Mouse (Mus musculus): ENCODE measurements around the gene Plcb1.

Plcb1 gene

GRCm38 (mm10) chr2:134912616-134913015 is 126.7 kb downstream of the Plcb1 start:
- DNase-seq (ENCODE audit: low spot score in 2 of 2): no peak

GRCm38 (mm10) chr2:134913542-134913941 is 127.7 kb downstream of the Plcb1 start:
- DNase-seq (ENCODE audit: low spot score in 2 of 2): no peak

GRCm38 (mm10) chr2:134914091-134914550 is 128.3 kb downstream of the Plcb1 start:
- DNase-seq (ENCODE audit: low spot score in 2 of 2): no peak

DNA sequence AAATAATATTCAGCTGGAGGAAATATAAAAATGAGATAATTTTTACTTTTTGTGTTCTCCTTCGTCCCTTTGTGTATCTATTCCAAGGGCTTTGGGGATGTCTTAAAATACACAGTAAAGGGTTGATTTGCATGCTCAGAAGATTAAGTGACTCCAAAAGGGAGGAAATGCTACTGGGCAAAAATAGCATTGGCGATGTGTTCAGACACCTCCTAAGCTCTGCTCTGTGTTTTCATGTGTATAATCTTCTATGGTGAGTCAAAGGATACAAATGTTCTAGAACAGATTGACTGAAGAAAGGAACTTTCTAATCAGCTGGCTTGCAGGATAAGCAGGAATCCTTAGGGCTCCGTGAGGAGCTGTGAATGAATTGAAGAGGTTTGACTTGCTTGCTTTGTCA is 129.2 kb downstream of the Plcb1 start:
- no peak for DNase-seq (ENCODE audit: low spot score in 2 of 2)

GRCm38 (mm10) chr2:134920611-134921280 is 134.9 kb downstream of the Plcb1 start:
- no peak for DNase-seq (ENCODE audit: low spot score in 2 of 2)

- no peak for DNase-seq (ENCODE audit: low spot score in 2 of 2)
These were observed 136.9 kb downstream of the Plcb1 start for GRCm38 (mm10) chr2:134922636-134923375.

DNA sequence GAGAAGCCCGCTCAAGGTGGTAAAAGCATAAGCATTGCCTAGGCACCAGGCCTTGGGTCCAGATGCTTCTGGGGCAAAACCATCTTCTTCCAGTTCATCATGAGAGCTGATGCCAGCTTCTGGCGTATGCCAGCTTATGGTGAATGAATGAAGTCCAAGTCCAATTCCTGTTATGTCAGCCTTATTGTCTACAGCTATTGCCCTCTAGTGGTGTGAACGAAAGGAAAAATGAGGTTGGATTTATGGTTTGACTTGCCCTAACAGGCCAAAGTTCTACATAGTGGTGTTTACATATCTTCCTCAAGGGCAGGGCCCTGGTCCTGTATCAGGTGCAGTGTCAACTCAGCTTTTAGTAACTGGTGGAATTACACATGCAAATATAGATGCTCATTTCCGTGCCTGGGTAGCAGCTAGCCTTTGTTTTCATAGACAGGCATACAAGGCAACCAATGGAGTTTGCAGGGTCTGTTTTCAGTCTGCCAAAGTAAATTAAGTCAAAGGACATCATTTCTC is 138.3 kb downstream of the Plcb1 start:
- DNase-seq (ENCODE audit: low spot score in 2 of 2): no peak

DNA sequence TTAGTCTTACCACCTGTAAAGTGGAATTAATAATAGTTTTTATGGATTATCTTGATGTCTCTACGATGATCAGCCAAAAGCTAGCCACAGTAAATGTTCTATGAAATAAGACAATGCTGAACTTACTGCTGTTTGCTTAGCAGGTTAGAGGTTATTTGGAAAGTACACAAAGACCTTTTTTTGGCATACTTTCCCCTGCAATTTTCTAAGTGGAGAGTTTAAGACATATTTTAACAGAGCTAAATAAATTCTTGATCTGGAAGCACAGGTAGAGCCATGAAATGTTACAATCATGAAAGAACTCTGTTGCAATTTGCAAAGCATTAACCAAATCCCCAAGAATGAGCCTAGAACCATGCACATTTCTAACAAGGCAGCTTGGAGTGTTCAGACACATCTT is 140.4 kb downstream of the Plcb1 start:
- no peak for DNase-seq (ENCODE audit: low spot score in 2 of 2)

- no peak for DNase-seq (ENCODE audit: low spot score in 2 of 2)
These were observed 141.2 kb downstream of the Plcb1 start for GRCm38 (mm10) chr2:134927072-134927471.

DNA sequence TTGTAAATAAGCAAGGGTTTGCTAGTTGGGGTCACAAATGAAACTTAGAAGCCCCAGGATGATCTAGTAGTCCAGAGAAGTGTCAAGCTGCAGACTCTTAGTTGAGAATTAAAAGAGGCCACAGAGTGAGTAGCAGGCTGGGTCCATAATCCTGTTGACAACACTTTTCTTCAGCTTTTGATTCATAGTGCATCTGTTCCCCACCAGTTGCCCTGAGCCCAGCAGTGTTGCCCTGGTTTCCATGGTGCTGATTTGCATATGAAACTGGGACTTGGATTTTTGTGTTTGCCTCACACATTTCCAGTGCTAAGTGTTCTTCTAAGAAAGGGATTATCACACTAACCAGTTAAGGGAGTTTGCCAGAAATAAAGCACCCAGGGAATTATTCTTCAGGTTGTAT is 143.6 kb downstream of the Plcb1 start:
- peak; percentile 33 to 45 for DNase-seq (ENCODE audit: low spot score in 2 of 2)

- DNase-seq (ENCODE audit: low spot score in 2 of 2): no peak
These were observed 145.1 kb downstream of the Plcb1 start for GRCm38 (mm10) chr2:134930961-134931360.

DNA sequence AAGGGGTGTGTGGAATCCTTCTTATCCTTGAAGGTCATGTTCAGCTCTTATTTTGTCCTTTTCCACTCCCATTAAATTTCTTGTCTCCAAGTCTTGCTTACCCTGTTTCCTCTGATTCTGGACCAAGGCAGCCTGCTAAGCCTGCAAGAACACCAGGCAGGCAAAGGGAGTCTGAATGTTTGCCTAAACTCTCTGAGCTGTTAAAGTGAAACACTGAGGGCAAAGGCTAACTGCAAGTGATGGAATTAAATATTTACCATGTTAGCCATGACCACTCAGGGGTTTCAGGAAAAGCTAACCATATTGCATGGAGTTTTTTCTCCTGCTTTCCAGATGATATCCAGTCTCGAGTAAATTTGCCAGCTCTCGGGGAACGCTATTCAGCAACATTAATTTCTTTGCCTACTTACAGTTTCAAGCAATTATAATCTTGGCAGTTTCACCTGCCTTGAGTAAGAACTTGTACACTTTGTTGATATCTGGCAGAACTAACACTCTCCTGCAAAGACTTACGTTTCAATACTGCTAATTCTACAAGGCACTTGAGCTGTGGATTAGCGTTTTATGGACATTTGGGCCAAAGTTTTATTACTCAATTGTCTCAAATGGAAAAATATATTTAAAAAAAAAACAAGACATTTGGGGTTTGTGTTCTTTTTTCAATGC is 146.0 kb downstream of the Plcb1 start:
- DNase-seq (ENCODE audit: low spot score in 2 of 2): no peak

DNA sequence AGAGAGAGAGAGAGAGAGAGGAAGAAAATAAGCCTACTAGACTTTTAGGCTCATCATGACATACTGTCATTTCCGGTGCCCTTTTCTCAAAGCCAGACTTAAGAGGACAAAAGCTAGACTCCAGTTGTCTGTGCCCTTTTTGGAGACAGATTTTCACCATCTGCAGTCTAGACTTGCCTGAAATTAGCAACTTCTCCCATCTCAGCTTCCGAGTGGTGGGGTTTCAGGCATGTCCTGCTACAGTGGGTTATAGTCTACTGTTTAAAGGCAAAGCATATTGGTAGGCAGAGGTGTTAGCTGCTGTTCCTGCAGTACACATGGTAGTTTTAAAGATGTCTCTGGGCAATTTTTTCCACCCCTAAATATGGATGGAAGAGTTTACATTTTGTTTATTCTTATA is 149.6 kb downstream of the Plcb1 start:
- no peak for DNase-seq (ENCODE audit: low spot score in 2 of 2)

DNA sequence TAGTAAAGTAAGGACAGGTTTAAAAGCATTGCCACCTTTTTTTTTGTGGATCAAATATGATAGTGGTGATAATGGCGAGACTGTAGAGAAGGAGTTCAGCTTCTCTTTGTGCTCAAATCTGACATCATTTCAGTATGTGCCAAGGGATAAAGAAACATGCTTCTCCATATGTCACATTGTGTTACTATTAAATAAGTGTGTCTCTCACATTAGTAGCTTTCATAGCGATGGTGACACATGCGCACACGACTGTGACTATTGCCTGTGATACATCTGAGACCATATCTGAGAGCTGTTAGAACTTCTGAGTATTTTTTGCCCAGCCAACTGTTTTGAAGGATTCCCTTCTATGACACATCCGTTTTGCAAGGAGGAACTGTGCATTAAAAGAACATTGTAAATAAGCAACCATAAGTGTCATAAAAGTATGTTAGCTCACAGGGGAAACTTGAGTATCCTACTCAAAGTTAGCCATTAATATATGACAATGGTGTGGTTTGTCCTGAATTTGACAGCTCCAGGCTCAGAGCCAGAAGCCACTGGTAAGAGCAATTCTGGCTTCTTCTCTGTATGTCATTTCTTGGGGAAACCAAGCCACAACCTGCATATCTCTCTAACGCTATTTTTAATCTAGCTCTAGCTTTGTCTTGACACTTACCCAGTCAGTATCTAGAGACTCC is 150.2 kb downstream of the Plcb1 start:
- no peak for DNase-seq (ENCODE audit: low spot score in 2 of 2)

- DNase-seq (ENCODE audit: low spot score in 2 of 2): no peak
These were observed 151.8 kb downstream of the Plcb1 start for GRCm38 (mm10) chr2:134937666-134938065.

GRCm38 (mm10) chr2:134942039-134942438 is 156.2 kb downstream of the Plcb1 start:
- no peak for DNase-seq (ENCODE audit: low spot score in 2 of 2)

- DNase-seq (ENCODE audit: low spot score in 2 of 2): no peak
These were observed 157.1 kb downstream of the Plcb1 start for GRCm38 (mm10) chr2:134942919-134943318.

GRCm38 (mm10) chr2:134946331-134946730 is 160.5 kb downstream of the Plcb1 start:
- no peak for DNase-seq (ENCODE audit: low spot score in 2 of 2)

GRCm38 (mm10) chr2:134946911-134947310 is 161.0 kb downstream of the Plcb1 start:
- DNase-seq (ENCODE audit: low spot score in 2 of 2): no peak

- no peak for DNase-seq (ENCODE audit: low spot score in 2 of 2)
These were observed 166.2 kb downstream of the Plcb1 start for GRCm38 (mm10) chr2:134952088-134952487.

DNA sequence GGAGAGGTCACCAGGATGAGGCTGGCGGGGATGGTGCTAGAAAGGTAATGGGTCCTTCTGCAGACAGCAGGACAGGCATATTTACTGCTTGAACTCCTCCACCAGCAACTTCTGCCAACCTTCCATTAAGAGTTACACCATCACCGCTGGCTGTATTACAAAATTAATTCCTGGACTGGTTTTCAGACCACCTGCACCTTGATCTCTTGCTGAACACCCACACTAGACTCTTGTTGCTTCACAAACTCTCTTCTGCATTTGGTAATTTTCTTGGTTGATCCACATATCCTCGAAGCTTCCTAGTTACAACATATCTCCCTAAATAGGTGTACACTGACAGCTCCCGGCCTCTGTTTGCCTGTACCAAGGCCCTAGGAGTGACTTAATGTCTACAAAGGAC is 170.6 kb downstream of the Plcb1 start:
- no peak for DNase-seq (ENCODE audit: low spot score in 2 of 2)

- DNase-seq (ENCODE audit: low spot score in 2 of 2): no peak
These were observed 180.3 kb downstream of the Plcb1 start for GRCm38 (mm10) chr2:134966131-134966530.

Data from frontal cortex, postnatal 14 days (tissue).